Comparison of ENCODE assay signal across 24 mouse cellular contexts in the genomic region with DNA sequence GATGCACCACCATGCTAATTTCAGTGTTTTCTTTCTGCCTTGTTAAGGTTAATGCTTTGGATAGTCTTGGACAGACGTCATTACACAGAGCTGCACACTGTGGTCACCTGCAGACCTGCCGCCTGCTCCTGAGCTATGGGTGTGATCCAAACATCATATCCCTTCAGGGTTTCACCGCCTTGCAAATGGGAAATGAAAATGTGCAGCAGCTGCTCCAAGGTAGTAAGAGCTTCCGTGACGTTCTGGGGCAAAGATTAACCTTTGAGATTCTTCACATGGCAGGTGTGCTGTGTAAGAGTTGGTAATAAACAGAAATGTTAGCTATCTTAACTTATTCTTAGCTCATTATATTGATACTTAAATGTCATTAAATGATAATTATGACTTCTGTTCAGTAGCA. TPM values are rescaled to one million over a fixed set of nuclear protein-coding genes. Genes with fewer than 3 reads are reported as not detected.
DNase-seq lines count a peak whose midpoint lies in the region; ATAC-seq and TF ChIP-seq lines count a peak whose summit lies in the region.
"Had no signal": no experiment of that assay in that cellular context is flagged by ENCODE, and none has a peak within 500 bp of the region (broad histone marks: within the 10 kb centered on the region; RNA-seq: fewer than 3 reads in every experiment).

No protein-coding gene starts in this region.

- no peaks in the 10 kb centered on the region for H3K27me3 ChIP-seq in intestine, postnatal 0 days (replicated peaks; ENCODE audit: control insufficient read depth, insufficient read depth, low read length)
- no peaks in the 10 kb centered on the region for H3K27me3 ChIP-seq in intestine, embryonic 15.5 days (replicated peaks)
- H3K27me3 ChIP-seq in kidney, adult 2 months (replicated peaks; ENCODE audit: control insufficient read depth, insufficient read depth, low read length), result no peaks in the 10 kb centered on the region
- no peaks in the 10 kb centered on the region for H3K27me3 ChIP-seq in kidney, embryonic 16.5 days (ENCODE audit: insufficient read depth, low read length)
- no peaks in the 10 kb centered on the region for H3K27me3 ChIP-seq in kidney, embryonic 14.5 days (ENCODE audit: control insufficient read depth, insufficient read depth, low read length)
- H3K27me3 ChIP-seq: CH12.LX; embryonic facial prominence, embryonic 12.5 days; forebrain, embryonic 13.5 days; forebrain, embryonic 15.5 days; Patski had no signal

- H3K9me3 ChIP-seq in intestine, postnatal 0 days (ENCODE audit: control insufficient read depth), result no peaks in the 10 kb centered on the region
- no peaks in the 10 kb centered on the region for H3K9me3 ChIP-seq in intestine, embryonic 15.5 days
- H3K9me3 ChIP-seq in kidney, embryonic 16.5 days (ENCODE audit: low read length), result no peaks in the 10 kb centered on the region
- no peaks in the 10 kb centered on the region for H3K9me3 ChIP-seq in kidney, embryonic 14.5 days (ENCODE audit: control insufficient read depth, low read length)
- H3K9me3 ChIP-seq: embryonic facial prominence, embryonic 10.5 days; embryonic facial prominence, embryonic 12.5 days; forebrain, embryonic 13.5 days; forebrain, embryonic 15.5 days; G1E had no signal

- peak; percentile 60; the same call in 1 of the 2 replicates for ATAC-seq in intestine, postnatal 0 days
- no peak for ATAC-seq in intestine, embryonic 15.5 days
- no peak for ATAC-seq in kidney, embryonic 16.5 days (ENCODE audit: low FRiP score, low TSS enrichment)
- no peak for ATAC-seq in kidney, embryonic 14.5 days (ENCODE audit: low FRiP score, low TSS enrichment)
- ATAC-seq: activated CD4-positive, CD25-positive, alpha-beta regulatory T cell, adult 4 months; CD4-positive, CD25-positive, alpha-beta regulatory T cell, adult 4 months; forebrain, embryonic 13.5 days; forebrain, embryonic 15.5 days; Patski had no signal

- no peak overlapping the region for H3K4me3 ChIP-seq in intestine, postnatal 0 days (ENCODE audit: low read depth, low read length)
- no peak overlapping the region for H3K4me3 ChIP-seq in intestine, embryonic 15.5 days (replicated peaks)
- H3K4me3 ChIP-seq in kidney, adult 2 months (ENCODE audit: insufficient read depth, low read depth, low read length), result no peak overlapping the region
- no peak overlapping the region for H3K4me3 ChIP-seq in kidney, embryonic 16.5 days (ENCODE audit: low read length)
- H3K4me3 ChIP-seq in kidney, embryonic 14.5 days (ENCODE audit: low read length), result no peak overlapping the region
- H3K4me3 ChIP-seq: embryonic facial prominence, embryonic 10.5 days; embryonic facial prominence, embryonic 12.5 days; forebrain, embryonic 13.5 days; forebrain, embryonic 15.5 days had no signal

- no peak overlapping the region for H3K4me2 ChIP-seq in intestine, postnatal 0 days (replicated peaks; ENCODE audit: low read depth)
- no peak overlapping the region for H3K4me2 ChIP-seq in intestine, embryonic 15.5 days (replicated peaks)
- H3K4me2 ChIP-seq in kidney, embryonic 16.5 days (replicated peaks; ENCODE audit: low read depth, low read length), result no peak overlapping the region
- no peak overlapping the region for H3K4me2 ChIP-seq in kidney, embryonic 14.5 days (replicated peaks; ENCODE audit: low read depth, low read length)
- H3K4me2 ChIP-seq: embryonic facial prominence, embryonic 12.5 days; forebrain, embryonic 13.5 days; forebrain, embryonic 15.5 days had no signal

- H3K4me1 ChIP-seq in intestine, postnatal 0 days (replicated peaks; ENCODE audit: control insufficient read depth, insufficient read depth, low read length), result no peaks in the 10 kb centered on the region
- no peaks in the 10 kb centered on the region for H3K4me1 ChIP-seq in intestine, embryonic 15.5 days (replicated peaks)
- H3K4me1 ChIP-seq in kidney, adult 2 months (ENCODE audit: control insufficient read depth, insufficient read depth, low read length), result peaks cover 4% of the 10 kb centered on the region; the same call in 1 of the 2 replicates
- no peaks in the 10 kb centered on the region for H3K4me1 ChIP-seq in kidney, embryonic 16.5 days (ENCODE audit: insufficient read depth, low read length)
- no peaks in the 10 kb centered on the region for H3K4me1 ChIP-seq in kidney, embryonic 14.5 days (ENCODE audit: control insufficient read depth, insufficient read depth, low read length)
- H3K4me1 ChIP-seq: embryonic facial prominence, embryonic 10.5 days; embryonic facial prominence, embryonic 12.5 days; forebrain, embryonic 13.5 days; forebrain, embryonic 15.5 days had no signal

- WGBS in intestine, postnatal 0 days, result 47% methylated on average over 5 of the region's 5 CpGs
- WGBS in intestine, embryonic 15.5 days, result 86% methylated on average over 5 of the region's 5 CpGs
- WGBS in kidney, adult 2 months, result 48% methylated on average over 5 of the region's 5 CpGs
- WGBS in kidney, embryonic 16.5 days, result 85% methylated on average over 5 of the region's 5 CpGs
- WGBS in kidney, embryonic 14.5 days, result 87% methylated on average over 5 of the region's 5 CpGs

- H3K27ac ChIP-seq in intestine, postnatal 0 days (ENCODE audit: low read depth, low read length), result no peak overlapping the region
- no peak overlapping the region for H3K27ac ChIP-seq in intestine, embryonic 15.5 days
- H3K27ac ChIP-seq in kidney, adult 2 months (ENCODE audit: insufficient read depth, low read depth, low read length), result no peak overlapping the region
- H3K27ac ChIP-seq in kidney, embryonic 16.5 days (ENCODE audit: low read length), result no peak overlapping the region
- H3K27ac ChIP-seq in kidney, embryonic 14.5 days (ENCODE audit: low read depth, low read length), result no peak overlapping the region
- H3K27ac ChIP-seq: embryonic facial prominence, embryonic 10.5 days; embryonic facial prominence, embryonic 12.5 days; forebrain, embryonic 13.5 days; forebrain, embryonic 15.5 days had no signal

- TF ChIP-seq POLR2A in kidney, adult 2 months (IDR thresholded peaks at IDR 0.05; ENCODE audit: low read depth, low read length), result no peak

- no peak overlapping the region for H3K9ac ChIP-seq in intestine, postnatal 0 days (ENCODE audit: low read depth, low read length)
- no peak overlapping the region for H3K9ac ChIP-seq in intestine, embryonic 15.5 days
- H3K9ac ChIP-seq in kidney, embryonic 16.5 days (replicated peaks; ENCODE audit: low read length), result no peak overlapping the region
- no peak overlapping the region for H3K9ac ChIP-seq in kidney, embryonic 14.5 days (ENCODE audit: low read depth, low read length)
- H3K9ac ChIP-seq: embryonic facial prominence, embryonic 12.5 days; forebrain, embryonic 13.5 days; forebrain, embryonic 15.5 days had no signal

- H3K36me3 ChIP-seq in intestine, postnatal 0 days (ENCODE audit: control insufficient read depth, insufficient read depth), result peaks cover 61% of the 10 kb centered on the region
- H3K36me3 ChIP-seq in intestine, embryonic 15.5 days, result peaks cover 19% of the 10 kb centered on the region
- H3K36me3 ChIP-seq in kidney, adult 2 months (ENCODE audit: control insufficient read depth, insufficient read depth, low read length), result peaks cover 9% of the 10 kb centered on the region
- H3K36me3 ChIP-seq in kidney, embryonic 16.5 days (ENCODE audit: insufficient read depth, low read length), result peaks cover 45% of the 10 kb centered on the region
- peaks cover 89% of the 10 kb centered on the region for H3K36me3 ChIP-seq in kidney, embryonic 14.5 days (ENCODE audit: control insufficient read depth, insufficient read depth, low read length)

- peak; percentile 52 for DNase-seq in kidney, adult 2 months
- peak; percentile 46 for DNase-seq in kidney, adult 9 months
- DNase-seq: adrenal gland, adult 8-10 months; adrenal gland, postnatal 14 days; adrenal gland, postnatal 36 days; B cell, adult 2 months; cerebellum, adult 11-12 months; cerebellum, adult 2 months; cerebellum, adult 9-10 months; cerebellum, postnatal 10 days; cerebellum, postnatal 25 days had no signal

- no peak for TF ChIP-seq CTCF in intestine, postnatal 0 days (IDR thresholded peaks at IDR 0.05; ENCODE audit: low read depth)
- TF ChIP-seq CTCF in kidney, adult 2 months (conservative IDR thresholded peaks at IDR 0.05; ENCODE audit: insufficient read depth, insufficient read length, low read depth, low read length), result no peak

RNA-seq across cellular contexts. Expression of gene Tnks2, which starts 31.9 kb away (rescaled TPM):
- polyA plus RNA-seq in intestine, postnatal 0 days (2015; fragmentation: Nextera tagmentation; extraction: Ambion mirVana), result 19.2 and 22.3 TPM in 2 replicates
- 40.7 and 40.9 TPM in 2 replicates for polyA plus RNA-seq in intestine, embryonic 15.5 days (2015; fragmentation: Nextera tagmentation; extraction: Ambion mirVana)
- polyA plus RNA-seq in kidney, adult 2 months (2012; rRNA removed), result 19.2 and 24.8 TPM in 2 replicates
- 27.7 and 41.9 TPM in 2 replicates for polyA plus RNA-seq in kidney, embryonic 16.5 days (2015; fragmentation: Nextera tagmentation; extraction: Ambion mirVana)
- polyA plus RNA-seq in kidney, embryonic 14.5 days (2014; fragmentation: Nextera tagmentation; extraction: Ambion mirVana), result 55.7 and 93.9 TPM in 2 replicates

RNA-seq across cellular contexts. Expression of gene Fgfbp3, which starts 53.5 kb away (rescaled TPM):
- 2.7 and 2.9 TPM in 2 replicates for polyA plus RNA-seq in intestine, postnatal 0 days (2015; fragmentation: Nextera tagmentation; extraction: Ambion mirVana)
- 4.2 and 5.0 TPM in 2 replicates for polyA plus RNA-seq in intestine, embryonic 15.5 days (2015; fragmentation: Nextera tagmentation; extraction: Ambion mirVana)
- polyA plus RNA-seq in kidney, adult 2 months (2012; rRNA removed), result 2.1 and 3.5 TPM in 2 replicates
- polyA plus RNA-seq in kidney, embryonic 16.5 days (2015; fragmentation: Nextera tagmentation; extraction: Ambion mirVana), result 5.7 and 5.8 TPM in 2 replicates
- polyA plus RNA-seq in kidney, embryonic 14.5 days (2014; fragmentation: Nextera tagmentation; extraction: Ambion mirVana), result 4.9 and 6.0 TPM in 2 replicates
- polyA plus RNA-seq: activated CD4-positive, CD25-positive, alpha-beta regulatory T cell, adult 4 months; CD4-positive, CD25-positive, alpha-beta regulatory T cell, adult 4 months had no signal

RNA-seq across cellular contexts. Expression of gene Btaf1, which starts 60.0 kb away (rescaled TPM):
- 3.0 and 3.4 TPM in 2 replicates for polyA plus RNA-seq in intestine, postnatal 0 days (2015; fragmentation: Nextera tagmentation; extraction: Ambion mirVana)
- 8.3 and 9.1 TPM in 2 replicates for polyA plus RNA-seq in intestine, embryonic 15.5 days (2015; fragmentation: Nextera tagmentation; extraction: Ambion mirVana)
- 4.5 and 5.1 TPM in 2 replicates for polyA plus RNA-seq in kidney, adult 2 months (2012; rRNA removed)
- 10.4 and 11.1 TPM in 2 replicates for polyA plus RNA-seq in kidney, embryonic 16.5 days (2015; fragmentation: Nextera tagmentation; extraction: Ambion mirVana)
- 9.1 and 19.0 TPM in 2 replicates for polyA plus RNA-seq in kidney, embryonic 14.5 days (2014; fragmentation: Nextera tagmentation; extraction: Ambion mirVana)
